Mouse (Mus musculus): ENCODE results near the gene Nfasc.

Gene Nfasc

DNA sequence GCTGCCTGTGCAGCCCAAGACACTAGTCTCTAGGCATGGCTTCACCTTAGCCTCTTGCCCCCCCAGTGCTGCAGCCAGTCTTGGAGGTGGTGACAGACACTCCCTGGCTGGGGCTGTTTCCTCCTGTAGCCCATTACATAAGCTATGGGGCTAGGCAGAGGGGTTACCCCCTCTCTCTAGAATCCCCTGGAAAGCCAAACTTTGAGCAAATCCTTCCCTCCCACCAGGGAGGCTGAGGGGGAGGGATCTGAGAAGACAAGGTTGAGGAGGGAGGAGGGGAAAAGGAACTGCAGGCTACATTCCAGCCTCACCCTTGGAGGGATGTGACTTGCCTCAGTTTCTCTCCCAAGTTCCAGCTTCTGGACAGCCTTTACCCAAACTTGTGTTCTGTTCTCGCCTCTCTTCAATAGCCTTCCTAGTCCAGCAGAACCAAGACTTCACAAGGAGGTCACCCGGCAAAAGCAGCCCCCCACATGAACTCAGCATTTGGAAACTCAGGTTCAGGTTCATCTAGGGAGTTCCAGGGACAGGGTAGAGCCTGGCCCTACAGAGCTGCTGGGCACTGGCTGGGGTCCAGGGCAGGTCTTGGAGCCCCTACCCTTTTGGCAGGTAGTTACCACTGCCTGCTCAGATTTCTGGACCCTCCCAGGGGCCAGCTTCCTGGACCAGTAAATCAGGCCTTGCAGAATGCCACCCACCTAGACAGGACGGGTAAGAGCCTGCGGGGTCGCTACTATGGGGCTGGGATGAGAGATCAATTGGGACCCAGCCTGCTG is 199.6 kb downstream of the Nfasc start:
- no peak for DNase-seq (ENCODE audit: low read depth, low spot score)

GRCm38 (mm10) chr1:132541171-132541823 is 200.3 kb downstream of the Nfasc start:
- no peak for DNase-seq (ENCODE audit: low read depth, low spot score)

DNA sequence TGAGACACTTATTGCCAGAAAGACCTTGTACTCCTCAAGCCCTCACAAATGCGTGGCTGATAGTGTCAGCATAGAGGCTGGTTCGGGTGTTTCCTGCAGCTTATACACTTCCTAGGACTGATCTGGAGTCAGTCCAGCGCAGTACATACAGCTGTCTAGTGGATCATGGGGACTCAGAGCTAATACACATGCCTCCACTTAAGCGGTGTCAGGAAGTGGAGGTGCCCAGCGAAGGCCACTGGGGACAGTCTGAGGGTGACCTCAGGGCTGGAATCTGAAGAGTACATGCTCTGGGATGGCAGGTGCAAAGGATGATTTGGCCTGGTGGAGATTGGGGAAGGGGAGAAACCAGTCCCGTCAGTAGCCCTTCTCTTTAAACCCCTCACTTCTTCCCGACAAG is 200.9 kb downstream of the Nfasc start:
- DNase-seq (ENCODE audit: low read depth, low spot score) = no peak

DNA sequence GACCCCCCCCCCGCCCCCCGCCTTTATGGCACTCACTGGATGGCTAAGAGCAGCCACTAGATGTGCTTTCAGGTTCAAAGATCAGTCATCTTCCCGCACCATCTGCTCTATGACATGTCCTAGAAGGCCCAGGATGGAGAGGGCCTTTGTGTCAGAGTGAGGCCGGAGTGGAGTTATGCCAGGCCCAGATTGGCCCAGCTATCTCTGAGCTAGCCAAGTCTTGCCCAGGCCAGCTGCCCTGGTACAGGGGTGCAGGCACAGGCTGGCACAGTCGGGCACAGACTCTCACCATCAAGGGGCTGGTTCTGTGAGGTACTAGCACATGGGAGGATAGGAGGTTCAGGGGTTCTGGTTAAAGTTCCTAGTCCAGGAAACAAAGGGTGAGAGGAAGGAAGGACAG is 203.9 kb downstream of the Nfasc start:
- DNase-seq (ENCODE audit: low read depth, low spot score) = no peak

DNA sequence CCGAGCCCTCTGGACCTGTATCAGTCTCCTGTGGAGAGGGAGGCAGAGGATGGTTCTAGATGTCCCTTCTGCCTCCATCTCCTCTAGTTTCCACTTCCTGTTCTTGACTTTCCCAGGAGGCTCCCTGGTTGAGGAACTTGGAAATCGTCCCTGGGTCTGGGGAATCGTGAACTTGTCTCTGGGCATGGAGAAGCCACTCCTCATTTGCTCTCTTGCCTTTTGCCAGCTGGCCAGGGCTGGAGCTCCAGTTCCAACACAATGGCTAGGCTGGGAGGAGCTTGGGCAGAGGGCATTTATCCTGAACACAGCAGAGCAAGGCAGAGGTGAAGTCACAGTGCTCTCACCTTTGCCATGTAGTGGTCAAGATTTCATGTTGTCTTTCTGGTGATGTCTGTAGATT is 205.2 kb downstream of the Nfasc start:
- no peak for DNase-seq (ENCODE audit: low read depth, low spot score)

GRCm38 (mm10) chr1:132535541-132535940 is 206.1 kb downstream of the Nfasc start:
- no peak for DNase-seq (ENCODE audit: low read depth, low spot score)

GRCm38 (mm10) chr1:132533840-132534239 is 207.8 kb downstream of the Nfasc start:
- DNase-seq (ENCODE audit: low read depth, low spot score) = no peak

GRCm38 (mm10) chr1:132532521-132532920 is 209.1 kb downstream of the Nfasc start:
- no peak for DNase-seq (ENCODE audit: low read depth, low spot score)

DNA sequence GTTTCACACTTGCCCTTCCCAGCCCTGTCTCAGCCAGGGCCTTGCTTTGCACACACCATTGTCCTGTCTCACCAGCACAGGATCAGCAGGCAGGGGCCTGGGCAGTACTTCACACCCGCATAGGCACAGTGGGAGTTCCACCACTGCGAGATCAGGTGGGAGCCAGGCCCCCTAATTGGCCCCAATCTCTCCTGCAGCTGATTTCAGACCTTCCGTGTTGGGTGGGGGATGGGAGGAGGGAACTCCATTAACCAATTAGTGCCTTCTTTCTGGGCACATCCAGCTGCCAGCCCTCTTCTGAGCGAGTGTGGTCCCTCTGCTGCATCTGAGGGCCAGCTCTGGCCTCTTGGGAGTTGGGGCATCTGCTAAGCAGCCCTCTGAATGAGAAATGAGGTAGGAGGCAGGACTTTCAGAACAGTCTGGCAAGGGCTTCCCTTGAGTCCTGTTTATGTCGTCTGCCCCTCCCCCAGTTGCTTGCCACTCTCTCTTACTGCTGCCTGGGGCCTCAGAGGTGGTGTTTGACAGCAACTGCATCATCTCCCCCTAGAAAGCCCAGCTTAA is 210.9 kb downstream of the Nfasc start:
- DNase-seq (ENCODE audit: low read depth, low spot score) = no peak

DNA sequence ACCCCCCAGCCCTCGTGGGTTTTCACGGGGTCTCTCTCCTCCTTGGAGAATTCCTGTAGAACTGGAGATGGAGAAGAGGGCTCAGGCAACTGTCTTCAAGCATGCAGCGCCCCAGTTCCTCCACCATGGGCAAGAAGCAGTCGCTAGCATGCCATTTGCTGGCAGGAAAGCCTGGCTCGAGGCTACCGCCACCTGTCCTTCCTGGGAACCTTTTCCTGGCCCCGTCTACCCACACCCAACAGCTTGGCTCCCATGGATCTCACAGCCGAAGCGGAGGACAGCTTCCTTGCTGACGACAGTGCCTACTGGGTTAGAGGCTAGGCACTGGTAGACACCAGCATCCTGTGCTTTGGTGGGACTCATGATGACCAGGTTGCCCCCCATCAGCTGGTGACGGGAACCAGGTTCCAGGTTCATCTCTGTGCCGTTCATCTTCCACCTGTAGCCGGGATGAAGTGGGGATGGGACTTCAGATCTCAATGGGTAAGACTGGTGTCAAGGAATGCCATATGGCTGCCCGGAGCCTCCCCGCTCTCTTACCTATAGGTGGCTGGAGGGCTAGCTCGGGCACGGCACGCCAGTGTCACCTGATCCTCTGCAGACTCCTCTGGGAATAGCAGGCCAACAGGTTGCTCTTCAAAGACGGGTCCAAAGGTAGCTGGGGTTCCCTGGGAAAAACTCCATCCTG is 212.8 kb downstream of the Nfasc start:
- DNase-seq (ENCODE audit: low read depth, low spot score) = peak; percentile 13

- no peak for DNase-seq (ENCODE audit: low read depth, low spot score)
These were observed 213.5 kb downstream of the Nfasc start for GRCm38 (mm10) chr1:132528071-132528470.

GRCm38 (mm10) chr1:132525832-132526231 is 215.8 kb downstream of the Nfasc start:
- peak; percentile 40 for DNase-seq (ENCODE audit: low read depth, low spot score)

- DNase-seq (ENCODE audit: low read depth, low spot score) = no peak
These were observed 217.7 kb downstream of the Nfasc start for GRCm38 (mm10) chr1:132523920-132524319.

GRCm38 (mm10) chr1:132523048-132523447 is 218.5 kb downstream of the Nfasc start:
- DNase-seq (ENCODE audit: low read depth, low spot score) = no peak

DNA sequence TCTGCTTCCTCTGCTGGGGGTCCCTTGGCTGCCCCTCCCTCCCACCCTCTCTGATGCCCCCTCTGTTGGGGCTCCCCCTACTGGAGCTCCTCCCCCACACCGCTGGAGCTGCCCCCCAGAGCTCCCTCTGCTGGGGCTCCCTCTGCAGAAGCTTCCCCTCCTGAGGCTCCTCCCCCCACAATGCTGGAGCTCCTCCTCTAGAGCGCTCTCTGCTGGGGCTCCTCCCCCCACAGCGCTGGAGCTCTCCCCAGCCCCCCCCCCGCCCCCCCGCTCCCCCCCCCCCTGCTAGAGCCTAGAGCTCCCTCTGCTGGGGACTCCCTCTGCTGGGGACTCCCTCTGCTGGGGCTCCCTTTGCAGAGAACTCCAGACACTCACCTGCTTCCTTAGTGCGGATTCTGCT is 220.8 kb downstream of the Nfasc start:
- peak; percentile 73 for DNase-seq (ENCODE audit: low read depth, low spot score)

DNA sequence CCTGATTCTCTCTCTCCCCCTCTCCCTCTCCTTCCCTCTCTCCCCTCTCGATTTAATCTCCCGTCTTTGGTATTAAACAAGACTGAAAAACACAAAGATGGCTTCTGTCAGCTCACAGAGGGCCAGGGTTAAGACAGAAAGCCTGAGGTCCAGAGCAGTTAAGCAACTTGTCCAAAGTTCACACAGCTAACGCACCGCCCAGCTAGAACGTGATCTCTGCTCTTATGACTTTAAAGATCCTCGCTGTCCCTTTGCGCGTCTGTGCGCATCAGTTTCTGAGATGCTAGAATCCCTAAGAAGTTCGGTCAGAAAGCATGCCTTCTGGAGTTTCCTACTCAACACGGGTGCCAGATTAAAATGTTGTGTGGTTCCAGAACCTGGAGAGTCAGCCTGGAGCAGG is 221.9 kb downstream of the Nfasc start:
- DNase-seq (ENCODE audit: low read depth, low spot score) = no peak

DNA sequence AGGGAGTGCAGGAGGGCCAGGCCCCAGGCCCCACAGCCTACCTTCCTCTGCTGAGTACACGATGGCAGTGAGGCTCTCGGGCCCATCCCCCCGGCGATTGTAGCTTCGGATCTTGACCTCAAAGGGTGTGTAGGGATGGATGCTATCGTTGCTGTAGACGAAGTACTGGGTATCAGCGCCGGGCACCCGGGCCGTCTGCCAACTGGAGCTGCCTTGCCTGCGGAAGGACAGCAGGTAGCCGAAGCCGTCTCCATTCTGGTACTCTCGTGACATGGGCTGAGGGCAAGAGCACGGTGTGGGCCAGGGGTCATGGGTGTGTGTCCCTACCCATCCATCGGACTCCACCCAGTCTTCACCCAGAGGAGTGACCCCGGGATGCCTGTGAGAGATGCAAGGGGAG is 223.0 kb downstream of the Nfasc start:
- DNase-seq (ENCODE audit: low read depth, low spot score) = no peak

DNA sequence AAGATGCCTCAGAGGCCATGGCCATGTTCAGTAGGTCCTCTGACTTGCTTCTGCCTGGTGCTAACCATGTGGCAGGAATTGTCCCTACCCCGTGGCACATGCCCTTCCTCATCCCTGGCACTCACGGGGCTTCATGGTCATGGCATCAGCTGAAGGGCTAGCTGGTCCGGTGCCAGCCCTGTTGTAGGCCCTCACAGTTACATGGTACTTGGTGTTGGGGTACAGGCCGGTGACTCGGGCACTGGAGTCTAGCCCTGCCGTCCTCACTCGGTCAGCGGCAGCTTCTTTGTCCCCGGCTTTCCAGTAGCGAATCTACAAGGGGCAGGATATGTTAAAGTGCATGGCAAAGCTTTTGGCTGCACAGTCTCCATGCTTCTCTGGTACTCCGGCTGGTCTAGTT is 224.8 kb downstream of the Nfasc start:
- no peak for DNase-seq (ENCODE audit: low read depth, low spot score)

DNA sequence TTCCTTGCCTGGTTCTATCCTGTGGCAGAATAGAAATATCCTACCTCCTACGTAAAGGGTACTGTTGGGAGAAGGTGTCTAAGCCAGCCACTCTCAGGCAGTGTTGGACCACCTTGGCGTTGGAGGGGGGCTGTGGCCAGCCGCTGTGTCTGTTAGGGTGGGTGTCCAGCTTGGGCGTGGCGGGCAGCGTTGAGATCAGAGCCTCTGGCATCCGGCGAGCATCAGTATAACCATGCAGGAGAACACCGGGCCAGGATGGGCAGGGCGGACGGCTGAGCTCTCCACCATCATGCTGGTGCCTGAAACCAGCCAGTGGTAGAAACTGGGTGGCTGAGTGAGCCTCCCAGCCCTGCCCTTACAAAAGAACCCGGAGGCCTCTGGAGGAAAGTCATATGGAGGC is 226.3 kb downstream of the Nfasc start:
- no peak for DNase-seq (ENCODE audit: low read depth, low spot score)
